Mouse (Mus musculus) liver, adult 2 months (tissue): ENCODE data around the gene Msh2.

Experiments
- CTCF ChIP-seq: fragments of 200-500 bp; IDR thresholded peaks from 2 replicates; pipeline ENCODE4 v1.5.1; 2011; ENCODE audit warnings: low read depth, low read length, control low read depth
- POLR2A ChIP-seq: fragments of 200-500 bp; IDR thresholded peaks from 2 replicates; pipeline ENCODE4 v1.6.1; 2011; ENCODE audit warnings: low read length, control low read depth; ENCODE audit not compliant: insufficient read depth; ENCODE audit errors: extremely low read depth

GRCm38 (mm10) chr17:87695874-87696465 lies 23.8 kb downstream of the Msh2 start:
- no peak for TF ChIP-seq CTCF
- no peak for TF ChIP-seq POLR2A
